Mouse (Mus musculus) CH12.LX (cell line): Measurements from ENCODE around the gene Gm20498. TPM values are rescaled to one million over a fixed set of nuclear protein-coding genes. Genes with fewer than 3 reads are reported as not detected.
"Not testable (repeated sequence)": the region's sequence is repeated elsewhere in the genome, so short reads cannot be mapped to it uniquely, and the experiment has no call there.

Source experiments
- DNase-seq: peaks from one replicate; pipeline ENCODE4 v3.0.0-alpha.2; 2013; ENCODE audit errors: extremely low read depth
- H3K27ac ChIP-seq: 2 replicates; pipeline ENCODE4 v1.5.1; 2012; ENCODE audit warnings: low read depth, mild to moderate bottlenecking, control low read depth, moderate library complexity; ENCODE audit not compliant: insufficient read depth
- H3K27me3 ChIP-seq: replicated peaks from 2 replicates; pipeline ENCODE3; 2012; ENCODE audit warnings: inconsistent platforms
- H3K36me3 ChIP-seq, 2 experiments: replicated peaks in 1 of 2; 2 replicates each; pipeline versions ENCODE3 to v1.6.1; 2012; ENCODE audit warnings: inconsistent platforms in 1 of 2, low read length in 1 of 2, mild to moderate bottlenecking in 1 of 2, mixed read lengths in 1 of 2, moderate library complexity in 1 of 2; ENCODE audit not compliant: control insufficient read depth in 1 of 2, insufficient read depth in 1 of 2
- H3K4me1 ChIP-seq, 2 experiments: 2 replicates each; pipeline ENCODE4 v1.6.1; 2012; ENCODE audit warnings: inconsistent platforms in 1 of 2, moderate library complexity in 1 of 2; ENCODE audit not compliant: insufficient read depth in 2 of 2, control insufficient read depth in 1 of 2
- H3K4me2 ChIP-seq: 2 replicates; pipeline ENCODE4 v1.6.1; 2012; ENCODE audit warnings: low read depth, mild to moderate bottlenecking, control low read depth; ENCODE audit not compliant: poor library complexity, insufficient read depth, severe bottlenecking
- H3K4me3 ChIP-seq, 3 experiments: fragments of 150-350 bp in 1 of 3; sonication (generic) in 1 of 3; replicated peaks in 1 of 3; 2 replicates each; pipeline versions ENCODE3 to v1.5.1; 2011 to 2012; ENCODE audit warnings: low read depth in 2 of 3, low read length in 2 of 3, mild to moderate bottlenecking in 2 of 3, moderate library complexity in 2 of 3, control low read depth in 1 of 3, improper control_type of control experiment in 1 of 3, inconsistent platforms in 1 of 3, mixed read lengths in 1 of 3; ENCODE audit not compliant: poor library complexity in 1 of 3
- H3K79me2 ChIP-seq: replicated peaks from 2 replicates; pipeline ENCODE4 v1.6.1; 2012; ENCODE audit warnings: mild to moderate bottlenecking, moderate library complexity; ENCODE audit not compliant: control insufficient read depth, poor library complexity, insufficient read depth, severe bottlenecking; ENCODE audit errors: extremely low read depth
- H3K9ac ChIP-seq: 2 replicates; pipeline ENCODE4 v1.6.1; 2012; ENCODE audit warnings: low read depth, mild to moderate bottlenecking, control low read depth, moderate library complexity; ENCODE audit not compliant: insufficient read depth
- H3K9me3 ChIP-seq: replicated peaks from 2 replicates; pipeline ENCODE3; 2012; ENCODE audit warnings: low read length, inconsistent platforms, mixed read lengths
- CHD1 ChIP-seq: IDR thresholded peaks from 2 replicates; pipeline ENCODE4 v1.6.1; 2012; ENCODE audit warnings: low read depth, low read length, improper control_type of control experiment, inconsistent platforms
- EP300 ChIP-seq: IDR thresholded peaks from 2 replicates; pipeline ENCODE4 v1.6.1; 2011; ENCODE audit warnings: low read length, improper control_type of control experiment
- JUND ChIP-seq: conservative IDR thresholded peaks from 2 replicates; pipeline ENCODE4 v1.6.1; 2011; ENCODE audit warnings: low read depth, low read length, improper control_type of control experiment
- MEF2A ChIP-seq: IDR thresholded peaks from 2 replicates; pipeline ENCODE4 v1.6.1; 2014; ENCODE audit warnings: low read depth, mild to moderate bottlenecking, inconsistent platforms, low read length, improper control_type of control experiment, borderline replicate concordance
- PAX5 ChIP-seq: IDR thresholded peaks from 2 replicates; pipeline ENCODE4 v1.6.1; 2012; ENCODE audit warnings: low read length, inconsistent platforms, mixed read lengths
- POLR2AphosphoS2 ChIP-seq: IDR thresholded peaks from 2 replicates; pipeline ENCODE4 v1.6.1; 2011; ENCODE audit warnings: low read depth, low read length, improper control_type of control experiment
- TBP ChIP-seq: conservative IDR thresholded peaks from 2 replicates; pipeline ENCODE4 v1.6.1; 2011; ENCODE audit warnings: low read depth, low read length, improper control_type of control experiment
- TCF12 ChIP-seq: IDR thresholded peaks from 2 replicates; pipeline ENCODE4 v1.6.1; 2014; ENCODE audit warnings: low read depth, mild to moderate bottlenecking, inconsistent platforms, low read length, improper control_type of control experiment
- USF1 ChIP-seq: IDR thresholded peaks from 2 replicates; pipeline ENCODE4 v1.6.1; 2014; ENCODE audit warnings: low read depth, mild to moderate bottlenecking, inconsistent platforms, low read length, improper control_type of control experiment
- USF2 ChIP-seq: conservative IDR thresholded peaks from 2 replicates; pipeline ENCODE4 v1.6.1; 2011; ENCODE audit warnings: low read depth, low read length, improper control_type of control experiment
- ZC3H11A ChIP-seq: IDR thresholded peaks from 2 replicates; pipeline ENCODE4 v1.6.1; 2012; ENCODE audit warnings: low read depth, mild to moderate bottlenecking, inconsistent platforms, low read length, improper control_type of control experiment
- ZKSCAN1 ChIP-seq: IDR thresholded peaks from 2 replicates; pipeline ENCODE4 v1.6.1; 2012; ENCODE audit warnings: low read depth, inconsistent platforms, low read length, improper control_type of control experiment, borderline replicate concordance
- dilution Hi-C: fragments of 300-500 bp; cut with MboI; formaldehyde crosslinking; loops from 2 replicates; pipeline ENCODE4 v1.14.3; 2020; ENCODE audit warnings: low sequenced_read_pairs; ENCODE audit not compliant: extremely low pct_unique_long_range_greater_than_20kb, extremely low pct_ligation_motif_present
- in situ Hi-C: fragments of 300-500 bp; cut with MboI; formaldehyde crosslinking; loops from 3 replicates; pipeline ENCODE4 v1.14.3; 2019; ENCODE audit warnings: low sequenced_read_pairs, low pct_ligation_motif_present, low pct_unique_long_range_greater_than_20kb, mixed read lengths
- polyA plus RNA-seq: library from polyadenylated mRNA; unstranded; fragments of >175 nt; gene quantifications from 2 replicates; pipeline ENCODE4 v1.2.1, GENCODE M21; 2012; ENCODE audit warnings: low read depth; ENCODE audit not compliant: insufficient read length
- total RNA-seq, 2 experiments: library from RNA; depleted of rRNA; stranded (reverse); fragments of 300-350 nt in 1 of 2; fragments of >200 nt in 1 of 2; gene quantifications; 2 replicates each; pipeline ENCODE4 v1.2.3; 2012 to 2014

Gm20498 gene
- total and polyA plus RNA-seq, 3 experiments: 25.7 to 52.2 (median 32.6) TPM

DNA sequence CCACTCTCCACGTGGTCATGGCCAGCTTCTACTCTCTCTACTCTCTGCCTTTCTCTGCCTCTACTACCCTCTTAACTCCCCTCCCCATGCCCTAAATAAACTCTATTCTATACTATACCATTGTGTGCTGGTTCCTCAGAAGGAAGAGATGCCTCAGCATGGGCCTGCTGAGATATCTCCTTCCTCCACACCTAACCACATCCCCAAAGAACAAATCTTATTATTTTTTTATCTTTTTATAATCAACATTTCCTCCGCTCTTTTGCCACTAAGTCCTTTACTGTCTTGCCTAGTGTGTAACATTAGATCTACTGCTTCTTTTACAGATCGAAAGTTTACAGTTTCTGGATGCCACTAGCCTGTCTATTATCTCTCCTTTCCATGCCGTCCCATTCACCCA lies 14.5 kb upstream of the Gm20498 start:
- Histone ChIP-seq H3K36me3 (no peaks in the 10 kb centered on the region), H3K27me3 (no peaks in the 10 kb centered on the region), H3K79me2 (no peaks in the 10 kb centered on the region), H3K9ac (no peak overlapping the region), H3K4me1 (no peaks in the 10 kb centered on the region), H3K27ac (no peak overlapping the region), H3K4me3 (no peak overlapping the region), H3K9me3 (no peaks in the 10 kb centered on the region), H3K4me2 (no peak overlapping the region)
- TF ChIP-seq MEF2A (no peak), ZC3H11A (no peak), USF1 (no peak), USF2 (no peak), EP300 (no peak), TCF12 (no peak), JUND (no peak), POLR2AphosphoS2 (no peak), CHD1 (no peak), PAX5 (no peak)
- dilution Hi-C loops: no loop called here
- in situ Hi-C loops: no loop called here
- no peak for DNase-seq

- Histone ChIP-seq H3K4me1 (peaks cover 2 to 18% of the 10 kb centered on the region in 2 experiments; a peak in 3 of 4 replicates), H3K4me2 (peak overlapping the region; percentile 75; the same call in 1 of the 2 replicates), H3K79me2 (peaks cover 21% of the 10 kb centered on the region), H3K36me3 (peaks cover 0 to 5% of the 10 kb centered on the region in 2 experiments), H3K9me3 (no peaks in the 10 kb centered on the region), H3K9ac (peak overlapping the region; percentile 87), H3K27me3 (no peaks in the 10 kb centered on the region), H3K4me3 (peak overlapping the region; percentile 65 to 86 (median 85)), H3K27ac (no peak overlapping the region)
- in situ Hi-C loops: no loop called here
- dilution Hi-C loops: no loop called here
- no peak for TF ChIP-seq ZKSCAN1
- TF ChIP-seq POLR2AphosphoS2: 0 out of 2 replicates have a peak, but pooled peaks have one; percentile 20
- TF ChIP-seq, all 38 proteins: peak for 1
- DNase-seq: peak; percentile 10
Measured at GRCm38 (mm10) chr12:81533029-81533419, 319 bp upstream of the Gm20498 start.

DNA sequence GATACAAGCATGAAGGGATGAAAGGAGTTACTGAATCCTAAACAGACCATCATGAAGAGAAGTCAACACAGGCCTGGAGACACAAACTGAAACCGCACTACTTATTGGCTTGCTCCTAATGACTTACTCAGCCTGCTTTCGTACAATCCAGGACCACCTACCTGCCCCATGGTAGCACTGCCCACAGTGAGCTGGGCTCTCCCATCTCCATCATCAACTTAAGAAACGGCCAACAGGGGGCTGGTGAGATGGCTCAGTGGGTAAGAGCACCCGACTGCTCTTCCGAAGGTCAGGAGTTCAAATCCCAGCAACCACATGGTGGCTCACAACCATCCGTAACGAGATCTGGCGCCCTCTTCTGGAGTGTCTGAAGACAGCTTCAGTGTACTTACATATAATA lies 2.1 kb downstream of the Gm20498 start:
- H3K4me3 ChIP-seq, dilution Hi-C loops: not testable (repeated sequence)

DNA sequence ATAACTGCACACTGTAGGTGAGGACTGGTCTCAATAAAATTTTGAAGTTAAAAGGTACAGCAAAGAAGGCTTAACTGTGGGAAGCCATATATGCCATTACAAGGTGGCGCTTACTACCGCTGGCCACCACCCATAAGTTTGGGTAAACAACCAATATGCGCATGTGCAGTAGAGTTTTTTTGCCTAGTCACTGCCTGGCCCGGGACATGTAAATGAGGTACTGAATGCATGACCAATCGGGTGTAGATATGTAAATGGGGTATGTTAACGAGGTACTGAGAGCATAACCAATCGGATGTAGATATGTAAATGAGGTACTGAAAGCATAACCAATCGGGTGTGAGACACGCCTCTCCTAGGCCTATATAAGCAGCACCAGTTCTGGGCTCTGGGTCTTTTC lies 35.8 kb downstream of the Gm20498 start:
- H3K4me3 ChIP-seq, H3K4me1 ChIP-seq, H3K27ac ChIP-seq, H3K27me3 ChIP-seq, dilution Hi-C loops, H3K9me3 ChIP-seq, H3K4me2 ChIP-seq, DNase-seq, H3K9ac ChIP-seq, H3K79me2 ChIP-seq, in situ Hi-C loops: not testable (repeated sequence)
- peaks cover 3 to 16% of the 10 kb centered on the region in 2 experiments for H3K36me3 ChIP-seq

More for the DNA sequence above, 2.1 kb downstream of the Gm20498 start:
- H3K79me2 ChIP-seq: peaks cover 30% of the 10 kb centered on the region
- H3K9me3 ChIP-seq, H3K36me3 ChIP-seq, H3K27me3 ChIP-seq, H3K9ac ChIP-seq, in situ Hi-C loops, H3K4me2 ChIP-seq, H3K27ac ChIP-seq: not testable (repeated sequence)
- DNase-seq: peak; percentile 45
- peak; percentile 91 for TF ChIP-seq TBP
- H3K4me1 ChIP-seq: peaks cover 2 to 18% of the 10 kb centered on the region in 2 experiments; a peak in 3 of 4 replicates
